Mouse (Mus musculus) CH12.LX (cell line): Measurements from ENCODE around the gene Apba1. TPM values are rescaled to one million over a fixed set of nuclear protein-coding genes. Genes with fewer than 3 reads are reported as not detected.

Experiments used
- DNase-seq: peaks from one replicate; pipeline ENCODE4 v3.0.0-alpha.2; 2013; ENCODE audit errors: extremely low read depth
- H3K27ac ChIP-seq: 2 replicates; pipeline ENCODE4 v1.5.1; 2012; ENCODE audit warnings: low read depth, mild to moderate bottlenecking, control low read depth, moderate library complexity; ENCODE audit not compliant: insufficient read depth
- H3K27me3 ChIP-seq: replicated peaks from 2 replicates; pipeline ENCODE3; 2012; ENCODE audit warnings: inconsistent platforms
- H3K36me3 ChIP-seq, 2 experiments: replicated peaks in 1 of 2; 2 replicates each; pipeline versions ENCODE3 to v1.6.1; 2012; ENCODE audit warnings: inconsistent platforms in 1 of 2, low read length in 1 of 2, mild to moderate bottlenecking in 1 of 2, mixed read lengths in 1 of 2, moderate library complexity in 1 of 2; ENCODE audit not compliant: control insufficient read depth in 1 of 2, insufficient read depth in 1 of 2
- H3K4me1 ChIP-seq, 2 experiments: 2 replicates each; pipeline ENCODE4 v1.6.1; 2012; ENCODE audit warnings: inconsistent platforms in 1 of 2, moderate library complexity in 1 of 2; ENCODE audit not compliant: insufficient read depth in 2 of 2, control insufficient read depth in 1 of 2
- H3K4me2 ChIP-seq: 2 replicates; pipeline ENCODE4 v1.6.1; 2012; ENCODE audit warnings: low read depth, mild to moderate bottlenecking, control low read depth; ENCODE audit not compliant: poor library complexity, insufficient read depth, severe bottlenecking
- H3K4me3 ChIP-seq, 3 experiments: fragments of 150-350 bp in 1 of 3; sonication (generic) in 1 of 3; replicated peaks in 1 of 3; 2 replicates each; pipeline versions ENCODE3 to v1.5.1; 2011 to 2012; ENCODE audit warnings: low read depth in 2 of 3, low read length in 2 of 3, mild to moderate bottlenecking in 2 of 3, moderate library complexity in 2 of 3, control low read depth in 1 of 3, improper control_type of control experiment in 1 of 3, inconsistent platforms in 1 of 3, mixed read lengths in 1 of 3; ENCODE audit not compliant: poor library complexity in 1 of 3
- H3K79me2 ChIP-seq: replicated peaks from 2 replicates; pipeline ENCODE4 v1.6.1; 2012; ENCODE audit warnings: mild to moderate bottlenecking, moderate library complexity; ENCODE audit not compliant: control insufficient read depth, poor library complexity, insufficient read depth, severe bottlenecking; ENCODE audit errors: extremely low read depth
- H3K9ac ChIP-seq: 2 replicates; pipeline ENCODE4 v1.6.1; 2012; ENCODE audit warnings: low read depth, mild to moderate bottlenecking, control low read depth, moderate library complexity; ENCODE audit not compliant: insufficient read depth
- H3K9me3 ChIP-seq: replicated peaks from 2 replicates; pipeline ENCODE3; 2012; ENCODE audit warnings: low read length, inconsistent platforms, mixed read lengths
- CTCF ChIP-seq, 2 experiments: IDR thresholded peaks in 1 of 2; conservative IDR thresholded peaks in 1 of 2; 2 replicates each; pipeline ENCODE4 v1.5.1; 2011 to 2012; ENCODE audit warnings: low read depth in 2 of 2, low read length in 2 of 2, improper control_type of control experiment in 1 of 2, inconsistent platforms in 1 of 2, mild to moderate bottlenecking in 1 of 2, moderate library complexity in 1 of 2
- ELF1 ChIP-seq: IDR thresholded peaks from 2 replicates; pipeline ENCODE4 v1.6.1; 2014; ENCODE audit warnings: low read depth, mild to moderate bottlenecking, inconsistent platforms, low read length, improper control_type of control experiment
- GABPA ChIP-seq: IDR thresholded peaks from 2 replicates; pipeline ENCODE4 v1.6.1; 2012; ENCODE audit warnings: low read depth, low read length, improper control_type of control experiment, inconsistent platforms; ENCODE audit not compliant: insufficient replicate concordance
- IRF4 ChIP-seq: IDR thresholded peaks from 2 replicates; pipeline ENCODE4 v1.6.1; 2014; ENCODE audit warnings: low read depth, mild to moderate bottlenecking, inconsistent platforms, low read length, improper control_type of control experiment
- JUND ChIP-seq: conservative IDR thresholded peaks from 2 replicates; pipeline ENCODE4 v1.6.1; 2011; ENCODE audit warnings: low read depth, low read length, improper control_type of control experiment
- KAT2A ChIP-seq: IDR thresholded peaks from 2 replicates; pipeline ENCODE4 v1.6.1; 2012; ENCODE audit warnings: low read length, improper control_type of control experiment, inconsistent platforms; ENCODE audit not compliant: insufficient replicate concordance
- MAX ChIP-seq: IDR thresholded peaks from 2 replicates; pipeline ENCODE4 v1.6.1; 2011; ENCODE audit warnings: low read length, improper control_type of control experiment
- MAZ ChIP-seq: IDR thresholded peaks from 2 replicates; pipeline ENCODE4 v1.6.1; 2012; ENCODE audit warnings: low read depth, mild to moderate bottlenecking, inconsistent platforms, low read length, improper control_type of control experiment, moderate library complexity
- MEF2A ChIP-seq: IDR thresholded peaks from 2 replicates; pipeline ENCODE4 v1.6.1; 2014; ENCODE audit warnings: low read depth, mild to moderate bottlenecking, inconsistent platforms, low read length, improper control_type of control experiment, borderline replicate concordance
- MXI1 ChIP-seq: IDR thresholded peaks from 2 replicates; pipeline ENCODE4 v1.6.1; 2011; ENCODE audit warnings: mild to moderate bottlenecking, low read depth, low read length, improper control_type of control experiment
- MYC ChIP-seq: IDR thresholded peaks from 2 replicates; pipeline ENCODE4 v1.6.1; 2011; ENCODE audit warnings: low read depth, mild to moderate bottlenecking, improper control_type of control experiment, low read length
- NELFE ChIP-seq: IDR thresholded peaks from 2 replicates; pipeline ENCODE4 v1.6.1; 2011; ENCODE audit warnings: low read depth, low read length, improper control_type of control experiment
- POLR2A ChIP-seq: IDR thresholded peaks from 2 replicates; pipeline ENCODE4 v1.6.1; 2011; ENCODE audit warnings: low read depth, mild to moderate bottlenecking, improper control_type of control experiment, low read length
- RAD21 ChIP-seq: IDR thresholded peaks from 2 replicates; pipeline ENCODE4 v1.6.1; 2011; ENCODE audit warnings: low read depth, mild to moderate bottlenecking, low read length, improper control_type of control experiment, moderate library complexity
- RCOR1 ChIP-seq: conservative IDR thresholded peaks from 2 replicates; pipeline ENCODE4 v1.6.1; 2012; ENCODE audit warnings: low read depth, mild to moderate bottlenecking, inconsistent platforms, low read length, improper control_type of control experiment
- SIN3A ChIP-seq: IDR thresholded peaks from 2 replicates; pipeline ENCODE4 v1.6.1; 2012; ENCODE audit warnings: low read length, improper control_type of control experiment, inconsistent platforms
- SMC3 ChIP-seq: IDR thresholded peaks from 2 replicates; pipeline ENCODE4 v1.6.1; 2011; ENCODE audit warnings: low read depth, low read length, improper control_type of control experiment
- USF2 ChIP-seq: conservative IDR thresholded peaks from 2 replicates; pipeline ENCODE4 v1.6.1; 2011; ENCODE audit warnings: low read depth, low read length, improper control_type of control experiment
- ZC3H11A ChIP-seq: IDR thresholded peaks from 2 replicates; pipeline ENCODE4 v1.6.1; 2012; ENCODE audit warnings: low read depth, mild to moderate bottlenecking, inconsistent platforms, low read length, improper control_type of control experiment
- ZKSCAN1 ChIP-seq: IDR thresholded peaks from 2 replicates; pipeline ENCODE4 v1.6.1; 2012; ENCODE audit warnings: low read depth, inconsistent platforms, low read length, improper control_type of control experiment, borderline replicate concordance
- ZMIZ1 ChIP-seq: IDR thresholded peaks from 2 replicates; pipeline ENCODE4 v1.6.1; 2012; ENCODE audit warnings: low read depth, mild to moderate bottlenecking, inconsistent platforms, low read length, improper control_type of control experiment
- ZNF384 ChIP-seq: IDR thresholded peaks from 2 replicates; pipeline ENCODE4 v1.6.1; 2012; ENCODE audit warnings: low read depth, low read length, improper control_type of control experiment, inconsistent platforms
- dilution Hi-C: fragments of 300-500 bp; cut with MboI; formaldehyde crosslinking; loops from 2 replicates; pipeline ENCODE4 v1.14.3; 2020; ENCODE audit warnings: low sequenced_read_pairs; ENCODE audit not compliant: extremely low pct_unique_long_range_greater_than_20kb, extremely low pct_ligation_motif_present
- in situ Hi-C: fragments of 300-500 bp; cut with MboI; formaldehyde crosslinking; loops from 3 replicates; pipeline ENCODE4 v1.14.3; 2019; ENCODE audit warnings: low sequenced_read_pairs, low pct_ligation_motif_present, low pct_unique_long_range_greater_than_20kb, mixed read lengths
- polyA plus RNA-seq: library from polyadenylated mRNA; unstranded; fragments of >175 nt; gene quantifications from 2 replicates; pipeline ENCODE4 v1.2.1, GENCODE M21; 2012; ENCODE audit warnings: low read depth; ENCODE audit not compliant: insufficient read length
- total RNA-seq, 2 experiments: library from RNA; depleted of rRNA; stranded (reverse); fragments of 300-350 nt in 1 of 2; fragments of >200 nt in 1 of 2; gene quantifications; 2 replicates each; pipeline ENCODE4 v1.2.3; 2012 to 2014

Gene Apba1
- total and polyA plus RNA-seq, 3 experiments: 0.08 to 0.24 (median 0.09) TPM

- Histone ChIP-seq H3K9me3 (no peaks in the 10 kb centered on the region), H3K36me3 (no peaks in the 10 kb centered on the region), H3K27ac (no peak overlapping the region), H3K27me3 (no peaks in the 10 kb centered on the region), H3K9ac (no peak overlapping the region), H3K4me3 (no peak overlapping the region), H3K79me2 (no peaks in the 10 kb centered on the region), H3K4me2 (no peak overlapping the region), H3K4me1 (no peaks in the 10 kb centered on the region)
- dilution Hi-C loops: no loop called here
- DNase-seq: no peak
- in situ Hi-C loops: no loop called here
- TF ChIP-seq RCOR1 (no peak), RAD21 (no peak), JUND (no peak), MAZ (no peak), GABPA (no peak), ZMIZ1 (no peak), POLR2A (no peak), MXI1 (no peak), MYC (no peak), MEF2A (no peak), ZKSCAN1 (no peak), ZC3H11A (no peak), SIN3A (no peak)
- TF ChIP-seq, all 38 proteins: peak for 0
Measured at GRCm38 (mm10) chr19:23957563-23957962, 198.9 kb downstream of the Apba1 start.

- DNase-seq: peak; percentile 12
- dilution Hi-C loops: no loop called here
Measured at GRCm38 (mm10) chr19:23958925-23959324, 200.2 kb downstream of the Apba1 start.

More at GRCm38 (mm10) chr19:23958925-23959324, 200.2 kb downstream of the Apba1 start:
- Histone ChIP-seq H3K4me1 (no peaks in the 10 kb centered on the region), H3K4me2 (no peak overlapping the region), H3K79me2 (no peaks in the 10 kb centered on the region), H3K9me3 (no peaks in the 10 kb centered on the region), H3K36me3 (no peaks in the 10 kb centered on the region), H3K9ac (no peak overlapping the region), H3K4me3 (no peak overlapping the region), H3K27ac (no peak overlapping the region), H3K27me3 (no peaks in the 10 kb centered on the region)
- in situ Hi-C loops: no loop called here
- TF ChIP-seq SMC3 (peak; percentile 39), RAD21 (peak; percentile 16), MYC (no peak), SIN3A (no peak), CTCF (conservative IDR thresholded peaks at IDR 0.05 in 1 of 2, IDR thresholded peaks at IDR 0.05 in 1 of 2; ENCODE audit: low read depth in 2 of 2, low read length in 2 of 2) (peak in 1 of 2 experiments; percentile 53; a peak in 2 of 4 replicates), MEF2A (no peak), KAT2A (no peak), POLR2A (no peak), MAX (no peak), ZKSCAN1 (no peak), NELFE (no peak), ZNF384 (no peak), USF2 (no peak), IRF4 (no peak), MXI1 (no peak), ELF1 (no peak)
